Mouse (Mus musculus) kidney, embryonic 16.5 days (tissue): ENCODE measurements around the gene Utp15. TPM values are rescaled to one million over a fixed set of nuclear protein-coding genes. Genes with fewer than 3 reads are reported as not detected.

ENCODE experiments used
- polyA plus RNA-seq: library from polyadenylated mRNA; unstranded; fragments of >200 nt; fragmentation: Nextera tagmentation; extraction: Ambion mirVana; gene quantifications from 2 replicates; pipeline ENCODE4 v1.2.1, GENCODE M21; 2015

Utp15 gene
- polyA plus RNA-seq, 1 experiment from 2014 or later: 36.8 TPM

Other genes with a start within 250 kb of the Utp15 start
- gene Arhgef28, start 56.6 kb downstream of the Utp15 start, polyA plus RNA-seq: 45.1 and 51.2 TPM in 2 replicates
- gene Ankra2, start within 50 bp of the Utp15 start, polyA plus RNA-seq: 15.0 and 15.7 TPM in 2 replicates
- not detected in 2 replicates for gene Gm21976, start 16.8 kb upstream of the Utp15 start, polyA plus RNA-seq
- gene Btf3, start 54.0 kb upstream of the Utp15 start, polyA plus RNA-seq: 603 and 613 TPM in 2 replicates
- gene Foxd1, start 91.2 kb upstream of the Utp15 start, polyA plus RNA-seq: 2.5 and 3.1 TPM in 2 replicates
- gene Gm10320, start 229.0 kb upstream of the Utp15 start, polyA plus RNA-seq: 1.8 and 2.5 TPM in 2 replicates